Mouse (Mus musculus) midbrain, embryonic 15.5 days (tissue): Measurements from ENCODE around the gene Shc2. TPM values are rescaled to one million over a fixed set of nuclear protein-coding genes. Genes with fewer than 3 reads are reported as not detected.

ENCODE experiments used
- ATAC-seq: fragments of 200-750 bp; cut with Nextera tagmentation; replicated peaks from 2 replicates; pipeline ENCODE4 v1.8.0; 2017; ENCODE audit warnings: moderate TSS enrichment
- H3K27ac ChIP-seq: fragments of 300-500 bp; sonication (generic); 2 replicates; pipeline ENCODE4 v1.5.1; 2015; ENCODE audit warnings: mild to moderate bottlenecking, inconsistent platforms
- H3K27me3 ChIP-seq: fragments of 300-500 bp; sonication (generic); replicated peaks from 2 replicates; pipeline ENCODE4 v1.6.1; 2015; ENCODE audit warnings: inconsistent platforms
- H3K36me3 ChIP-seq: fragments of 300-500 bp; sonication (generic); replicated peaks from 2 replicates; pipeline ENCODE4 v1.6.1; 2015; ENCODE audit warnings: inconsistent platforms
- H3K4me1 ChIP-seq: fragments of 300-500 bp; sonication (generic); 2 replicates; pipeline ENCODE4 v1.6.1; 2015; ENCODE audit warnings: inconsistent platforms
- H3K4me2 ChIP-seq: fragments of 300-500 bp; sonication (generic); 2 replicates; pipeline ENCODE4 v1.6.1; 2015; ENCODE audit warnings: inconsistent platforms, mild to moderate bottlenecking, moderate library complexity
- H3K4me3 ChIP-seq: fragments of 300-500 bp; sonication (generic); 2 replicates; pipeline ENCODE4 v1.5.1; 2015; ENCODE audit warnings: mild to moderate bottlenecking, inconsistent platforms
- H3K9ac ChIP-seq: fragments of 300-500 bp; sonication (generic); 2 replicates; pipeline ENCODE4 v1.6.1; 2015; ENCODE audit warnings: mild to moderate bottlenecking, inconsistent platforms
- H3K9me3 ChIP-seq: fragments of 300-500 bp; sonication (generic); 2 replicates; pipeline ENCODE4 v1.6.1; 2016; ENCODE audit warnings: inconsistent platforms
- WGBS: fragments of 180-500 bp; shearing (Covaris S2); methylation state at CpG from one replicate; pipeline ENCODE4 v1.1.7; 2015; ENCODE audit warnings: mixed read lengths; 5-methylcytosine and 5-hydroxymethylcytosine counted together
- polyA plus RNA-seq: library from polyadenylated mRNA; unstranded; fragments of >200 nt; fragmentation: Nextera tagmentation; extraction: Ambion mirVana; gene quantifications from 2 replicates; pipeline ENCODE4 v1.2.1, GENCODE M21; 2015

Gene Shc2
- polyA plus RNA-seq, 1 experiment from 2014 or later: 30.1 TPM

DNA sequence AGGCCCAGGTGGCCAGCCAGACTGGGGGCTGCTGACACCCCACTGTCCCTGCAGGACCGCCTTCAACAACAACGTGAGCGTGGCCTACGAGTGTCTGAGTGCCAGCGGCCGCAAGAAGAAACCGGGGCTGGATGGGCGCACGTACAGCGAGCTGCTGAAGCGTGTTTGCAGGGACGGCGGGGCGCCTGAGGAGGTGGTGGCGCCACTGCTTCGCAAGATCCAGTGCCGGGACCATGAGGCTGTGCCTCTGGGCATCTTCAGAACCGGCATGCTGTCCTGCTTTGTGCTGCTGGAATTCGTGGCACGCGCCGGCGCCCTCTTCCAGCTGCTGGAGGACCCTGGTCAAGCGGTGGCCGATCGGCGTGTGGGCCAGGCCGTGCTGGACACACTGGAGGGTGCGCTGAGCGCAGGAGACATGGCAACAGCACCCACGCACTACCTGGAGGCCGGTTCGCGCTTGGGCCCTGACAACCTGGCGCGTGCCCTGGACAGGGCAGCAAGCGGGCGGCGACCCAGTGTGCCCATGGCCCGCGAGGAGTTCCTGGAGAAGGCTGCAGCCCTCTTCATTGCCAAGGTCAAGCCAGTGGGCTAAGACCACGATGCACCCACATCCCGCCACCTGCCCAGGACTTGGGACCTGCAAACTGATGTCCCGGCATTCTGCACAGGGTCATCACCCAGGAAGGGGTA is 37.8 kb upstream of the Shc2 start:
- Histone ChIP-seq H3K9me3 (no peaks in the 10 kb centered on the region), H3K9ac (no peak overlapping the region), H3K4me1 (peaks cover 15% of the 10 kb centered on the region), H3K27me3 (no peaks in the 10 kb centered on the region), H3K4me2 (no peak overlapping the region), H3K36me3 (peaks cover 7% of the 10 kb centered on the region; the same call in 1 of the 2 replicates), H3K27ac (no peak overlapping the region), H3K4me3 (no peak overlapping the region)
- ATAC-seq: no peak
- WGBS: 61% methylated on average over 44 of the region's 44 CpGs

DNA sequence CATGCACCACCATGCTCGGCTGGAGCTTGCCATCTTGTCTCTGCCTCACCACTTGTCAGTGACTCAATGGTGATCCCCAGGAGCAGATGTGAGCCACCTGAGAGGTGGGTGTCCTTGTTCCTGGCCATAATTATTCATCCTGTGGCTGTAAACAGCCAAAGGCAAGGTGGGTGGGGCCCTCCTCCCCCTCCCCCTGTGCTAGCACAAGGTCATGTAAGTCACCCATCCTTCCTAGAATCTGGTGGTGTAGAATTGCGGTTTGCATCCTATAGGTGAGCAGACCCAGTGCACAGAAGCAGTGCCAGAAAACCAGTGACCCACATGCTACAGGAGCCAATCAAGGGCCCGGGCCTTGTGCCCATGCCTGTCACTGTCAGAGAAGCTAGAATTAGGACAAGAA is 35.3 kb upstream of the Shc2 start:
- Histone ChIP-seq H3K27ac (no peak overlapping the region), H3K4me2 (no peak overlapping the region), H3K4me3 (no peak overlapping the region), H3K36me3 (peaks cover 7% of the 10 kb centered on the region; the same call in 1 of the 2 replicates), H3K4me1 (peaks cover 26% of the 10 kb centered on the region), H3K27me3 (no peaks in the 10 kb centered on the region), H3K9me3 (no peaks in the 10 kb centered on the region), H3K9ac (no peak overlapping the region)
- 95% methylated on average over 3 of the region's 3 CpGs for WGBS
- no peak for ATAC-seq

DNA sequence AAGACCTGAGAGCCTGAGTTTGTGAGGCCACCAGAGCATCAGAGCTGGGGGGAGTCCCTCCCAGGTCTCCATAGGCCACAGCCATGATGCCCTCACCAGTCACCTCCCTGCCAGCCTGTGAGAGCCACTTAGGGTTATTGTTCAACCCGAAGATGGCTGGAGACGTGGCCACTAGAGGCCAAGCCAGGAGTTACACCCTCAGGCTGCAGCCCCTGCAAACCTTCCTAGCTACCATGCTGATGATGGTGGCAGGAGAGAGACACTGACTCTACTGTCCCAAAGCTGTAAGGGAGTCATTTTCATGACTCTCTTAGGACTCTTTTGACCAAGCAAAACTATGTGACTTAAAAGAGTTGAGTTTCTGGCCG is 34.4 kb upstream of the Shc2 start:
- Histone ChIP-seq H3K9me3 (no peaks in the 10 kb centered on the region), H3K4me3 (no peak overlapping the region), H3K27ac (no peak overlapping the region), H3K4me1 (peaks cover 32% of the 10 kb centered on the region), H3K27me3 (no peaks in the 10 kb centered on the region), H3K36me3 (peaks cover 7% of the 10 kb centered on the region; the same call in 1 of the 2 replicates), H3K9ac (no peak overlapping the region), H3K4me2 (no peak overlapping the region)
- WGBS: 62% methylated on average over 3 of the region's 3 CpGs
- no peak for ATAC-seq

DNA sequence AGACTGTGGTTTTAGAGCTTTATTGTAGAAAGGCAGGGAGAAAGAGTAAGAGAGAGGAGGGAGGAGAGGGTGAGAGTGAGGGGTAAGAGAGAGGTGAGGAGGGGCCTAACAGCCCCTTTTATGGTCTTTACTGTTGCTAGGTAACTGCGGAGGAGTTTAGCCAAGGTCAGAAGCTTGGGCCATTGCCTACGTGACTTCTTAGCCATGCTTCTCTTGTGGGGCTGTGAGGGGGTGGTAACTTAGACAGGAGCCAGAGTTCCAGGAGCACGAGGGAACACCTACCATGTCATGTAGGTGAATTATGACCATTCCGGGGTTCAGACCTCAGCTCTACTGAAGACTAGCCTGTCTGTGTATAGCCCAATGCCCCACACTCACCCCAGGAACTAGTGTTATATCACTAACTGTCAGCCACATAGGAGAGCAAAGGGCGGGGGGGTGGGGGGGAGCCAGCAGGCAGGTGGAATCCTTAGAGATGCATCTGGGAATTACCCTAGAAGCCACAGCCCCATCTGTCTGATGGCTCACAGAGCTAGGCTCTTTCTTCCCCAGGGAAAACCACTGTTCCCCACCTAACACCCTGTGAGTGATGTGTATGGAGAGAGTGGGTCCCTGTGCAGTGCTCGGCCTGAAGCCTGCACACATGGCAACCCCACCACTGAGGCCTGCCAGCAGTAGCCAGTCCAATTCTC is 33.8 kb upstream of the Shc2 start:
- Histone ChIP-seq H3K27ac (no peak overlapping the region), H3K27me3 (no peaks in the 10 kb centered on the region), H3K4me2 (no peak overlapping the region), H3K4me1 (peaks cover 32% of the 10 kb centered on the region), H3K36me3 (peaks cover 7% of the 10 kb centered on the region; the same call in 1 of the 2 replicates), H3K9ac (no peak overlapping the region), H3K4me3 (no peak overlapping the region), H3K9me3 (no peaks in the 10 kb centered on the region)
- WGBS: 69% methylated on average over 6 of the region's 6 CpGs
- no peak for ATAC-seq

GRCm38 (mm10) chr10:79670071-79670888 is 32.6 kb upstream of the Shc2 start:
- H3K27me3 ChIP-seq: no peaks in the 10 kb centered on the region
- H3K9ac ChIP-seq: peak overlapping the region; percentile 90
- peak; percentile 34 for ATAC-seq
- peak overlapping the region; percentile 90 for H3K4me3 ChIP-seq
- H3K4me2 ChIP-seq: peak overlapping the region; percentile 85
- 32% methylated on average over 15 of the region's 15 CpGs for WGBS
- peaks cover 32% of the 10 kb centered on the region for H3K4me1 ChIP-seq
- peaks cover under 1% of the 10 kb centered on the region; the same call in 1 of the 2 replicates for H3K36me3 ChIP-seq
- H3K27ac ChIP-seq: peak overlapping the region; percentile 99
- no peaks in the 10 kb centered on the region for H3K9me3 ChIP-seq

DNA sequence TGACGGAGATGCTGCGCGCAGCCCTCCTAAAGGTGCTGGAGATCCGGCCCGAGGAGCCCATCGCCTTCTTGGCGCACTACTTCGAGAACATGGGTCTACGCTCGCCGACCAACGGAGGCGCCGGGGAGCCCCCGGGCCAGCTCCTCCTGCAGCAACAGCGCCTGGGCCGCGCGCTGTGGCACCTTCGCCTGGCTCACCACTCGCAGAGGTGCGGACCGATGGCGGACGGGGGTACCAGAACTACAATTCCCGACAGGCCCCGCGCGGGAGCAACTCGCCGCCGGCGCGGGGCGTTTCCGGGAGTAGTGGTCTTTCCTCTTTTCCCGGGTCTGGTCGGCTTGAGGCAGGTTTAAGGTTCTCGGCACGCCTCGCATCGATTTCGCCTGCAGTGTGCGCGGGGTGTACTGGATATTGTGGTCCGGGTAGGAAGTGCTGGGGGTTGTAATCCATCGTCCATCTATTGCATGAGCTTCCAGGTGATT is 31.9 kb upstream of the Shc2 start:
- Histone ChIP-seq H3K4me2 (peak overlapping the region; percentile 85), H3K36me3 (no peaks in the 10 kb centered on the region; the same call in 1 of the 2 replicates), H3K27ac (peak overlapping the region; percentile 99), H3K4me1 (peaks cover 32% of the 10 kb centered on the region), H3K27me3 (no peaks in the 10 kb centered on the region), H3K4me3 (peak overlapping the region; percentile 90), H3K9me3 (no peaks in the 10 kb centered on the region), H3K9ac (peak overlapping the region; percentile 90)
- under 1% methylated on average over 47 of the region's 47 CpGs for WGBS
- ATAC-seq: peak; percentile 78

GRCm38 (mm10) chr10:79668771-79669575 is 31.3 kb upstream of the Shc2 start, which contains the start of gene Tpgs1:
TSS of gene Tpgs1 (plus strand) at chr10:79669369.
- ATAC-seq: peak; percentile 89
- under 1% methylated on average over 45 of the region's 45 CpGs for WGBS
- no peaks in the 10 kb centered on the region for H3K9me3 ChIP-seq
- H3K27ac ChIP-seq: peak within 1 kb of the TSS; percentile 99
- H3K27me3 ChIP-seq: no peaks in the 10 kb centered on the region
- H3K4me3 ChIP-seq: peak within 1 kb of the TSS; percentile 90
- H3K4me1 ChIP-seq: peaks cover 32% of the 10 kb centered on the region
- H3K36me3 ChIP-seq: no peaks in the 10 kb centered on the region; the same call in 1 of the 2 replicates
- H3K4me2 ChIP-seq: peak within 1 kb of the TSS; percentile 85
- H3K9ac ChIP-seq: peak within 1 kb of the TSS; percentile 90

- no peaks in the 10 kb centered on the region; the same call in 1 of the 2 replicates for H3K36me3 ChIP-seq
- H3K27ac ChIP-seq: peak overlapping the region; percentile 99
- H3K9ac ChIP-seq: peak overlapping the region; percentile 90
- 83% methylated on average over 5 of the region's 5 CpGs for WGBS
- H3K9me3 ChIP-seq: no peaks in the 10 kb centered on the region
- peaks cover 32% of the 10 kb centered on the region for H3K4me1 ChIP-seq
- no peaks in the 10 kb centered on the region for H3K27me3 ChIP-seq
- ATAC-seq: no peak
- H3K4me2 ChIP-seq: peak overlapping the region; percentile 85
- peak overlapping the region; percentile 90 for H3K4me3 ChIP-seq
These were observed 30.4 kb upstream of the Shc2 start for GRCm38 (mm10) chr10:79668076-79668475.

- no peak for ATAC-seq
- H3K36me3 ChIP-seq: no peaks in the 10 kb centered on the region
- no peaks in the 10 kb centered on the region for H3K9me3 ChIP-seq
- no peaks in the 10 kb centered on the region for H3K27me3 ChIP-seq
- H3K4me3 ChIP-seq: no peak overlapping the region
- WGBS: 78% methylated on average over 9 of the region's 9 CpGs
- no peak overlapping the region for H3K27ac ChIP-seq
- H3K4me2 ChIP-seq: no peak overlapping the region
- peaks cover 26% of the 10 kb centered on the region for H3K4me1 ChIP-seq
- H3K9ac ChIP-seq: no peak overlapping the region
These were observed 28.8 kb upstream of the Shc2 start for GRCm38 (mm10) chr10:79666493-79666892.

GRCm38 (mm10) chr10:79665051-79665450 is 27.3 kb upstream of the Shc2 start:
- Histone ChIP-seq H3K4me1 (peaks cover 12% of the 10 kb centered on the region), H3K36me3 (no peaks in the 10 kb centered on the region), H3K9ac (no peak overlapping the region), H3K27me3 (no peaks in the 10 kb centered on the region), H3K27ac (no peak overlapping the region), H3K9me3 (no peaks in the 10 kb centered on the region), H3K4me3 (no peak overlapping the region), H3K4me2 (no peak overlapping the region)
- ATAC-seq: no peak
- 82% methylated on average over 8 of the region's 8 CpGs for WGBS

DNA sequence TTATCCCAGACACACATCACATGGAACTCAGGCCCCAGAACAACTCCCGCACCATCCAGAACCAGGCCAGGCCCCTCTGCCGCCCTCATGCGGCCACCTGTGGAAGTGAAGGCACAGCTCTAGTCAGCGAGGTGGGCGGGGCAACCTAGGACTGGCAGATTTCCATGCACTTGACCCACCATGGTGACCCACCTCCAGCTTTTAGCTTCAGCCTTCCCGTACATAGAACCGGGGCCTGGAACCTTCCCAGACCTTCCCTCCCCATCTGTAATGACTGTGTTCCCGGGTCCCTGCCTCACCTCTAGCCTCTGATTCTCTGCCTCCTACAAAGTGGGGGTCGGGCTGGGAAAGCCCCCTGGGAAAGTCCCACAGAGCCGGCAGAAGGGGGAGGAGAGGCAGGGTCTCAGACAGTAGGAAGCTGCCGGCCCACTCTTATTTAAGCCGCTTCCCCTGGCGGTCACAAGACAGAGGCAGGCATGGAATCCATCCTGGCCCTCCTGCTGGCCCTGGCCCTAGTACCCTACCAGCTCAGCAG is 26.5 kb upstream of the Shc2 start, which contains the start of gene Madcam1:
Madcam1 (plus strand) TSS at position 429 of the 535 bp plus-strand sequence.
- Histone ChIP-seq H3K4me3 (no peak within 1 kb of the TSS), H3K27me3 (no peaks in the 10 kb centered on the region), H3K4me1 (peaks cover 11% of the 10 kb centered on the region), H3K4me2 (no peak within 1 kb of the TSS), H3K9ac (no peak within 1 kb of the TSS), H3K9me3 (no peaks in the 10 kb centered on the region), H3K36me3 (no peaks in the 10 kb centered on the region), H3K27ac (no peak within 1 kb of the TSS)
- no peak for ATAC-seq
- 12% methylated on average over 13 of the region's 13 CpGs for WGBS
